Mouse (Mus musculus): Measurements from ENCODE around the gene Ano1. TPM values are rescaled to one million over a fixed set of nuclear protein-coding genes. Genes with fewer than 3 reads are reported as not detected.
A peak's percentile ranks its signal among the peaks of the same experiment; 100 is the strongest.

Ano1 gene
- polyA plus RNA-seq, 1 experiment from 2014 or later = 7.5 TPM

DNA sequence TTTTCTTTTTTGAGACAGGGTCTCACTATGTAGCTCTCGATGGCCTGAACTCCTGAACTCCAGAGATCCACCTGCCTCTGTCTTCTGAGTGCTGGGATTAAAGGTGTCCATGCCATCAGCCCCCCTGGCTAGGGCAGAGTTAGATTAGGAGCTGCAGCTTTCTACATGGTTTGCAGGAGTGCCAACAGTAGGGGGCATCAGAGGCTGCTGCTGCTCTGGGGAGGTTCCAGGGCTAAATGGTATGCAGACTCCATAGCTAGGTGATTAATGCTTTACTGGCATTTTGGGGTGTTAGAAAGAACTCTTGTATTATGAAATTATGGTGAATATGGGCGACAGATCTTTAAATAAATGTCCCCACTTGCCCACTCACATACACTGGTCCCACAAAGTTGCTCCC is 164.5 kb downstream of the Ano1 start:
- H3K4me1 ChIP-seq = peaks cover 12% of the 10 kb centered on the region
- H3K9me3 ChIP-seq (replicated peaks) = no peaks in the 10 kb centered on the region
- WGBS = 42% methylated on average over 2 of the region's 2 CpGs
- H3K27me3 ChIP-seq = peaks cover 7% of the 10 kb centered on the region
- no peak overlapping the region for H3K4me3 ChIP-seq
- no peak for ATAC-seq (ENCODE audit: low FRiP score)
- no peak overlapping the region for H3K27ac ChIP-seq
- H3K4me2 ChIP-seq (replicated peaks) = no peak overlapping the region
- H3K36me3 ChIP-seq = no peaks in the 10 kb centered on the region
- H3K9ac ChIP-seq = no peak overlapping the region

DNA sequence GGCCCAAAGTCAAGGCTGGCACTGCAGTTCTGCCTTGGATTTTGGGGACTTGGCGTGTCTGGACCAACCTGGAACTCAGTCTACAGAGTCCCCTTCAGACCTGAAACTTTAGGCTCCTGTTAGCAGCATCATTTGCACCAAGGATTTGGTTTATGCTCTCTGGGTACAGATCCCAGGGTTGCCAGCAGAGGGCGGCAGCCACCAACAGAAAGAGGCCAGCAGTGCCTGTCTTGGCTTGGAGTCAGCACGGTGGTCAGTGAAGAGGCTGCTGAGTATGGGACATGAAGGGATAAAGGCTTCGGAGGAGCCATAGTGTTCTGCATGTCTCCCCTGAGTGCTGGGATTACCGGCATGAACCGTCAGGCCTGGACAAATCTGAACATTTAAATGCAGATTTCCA is 166.1 kb downstream of the Ano1 start:
- Histone ChIP-seq H3K4me1 (peaks cover 19% of the 10 kb centered on the region), H3K36me3 (no peaks in the 10 kb centered on the region; the same call in 1 of the 2 replicates), H3K9ac (no peak overlapping the region), H3K4me3 (no peak overlapping the region), H3K27ac (no peak overlapping the region), H3K4me2 (replicated peaks) (no peak overlapping the region), H3K27me3 (peaks cover 7% of the 10 kb centered on the region), H3K9me3 (replicated peaks) (no peaks in the 10 kb centered on the region)
- ATAC-seq (ENCODE audit: low FRiP score) = no peak
- WGBS = 15% methylated on average over 6 of the region's 6 CpGs

DNA sequence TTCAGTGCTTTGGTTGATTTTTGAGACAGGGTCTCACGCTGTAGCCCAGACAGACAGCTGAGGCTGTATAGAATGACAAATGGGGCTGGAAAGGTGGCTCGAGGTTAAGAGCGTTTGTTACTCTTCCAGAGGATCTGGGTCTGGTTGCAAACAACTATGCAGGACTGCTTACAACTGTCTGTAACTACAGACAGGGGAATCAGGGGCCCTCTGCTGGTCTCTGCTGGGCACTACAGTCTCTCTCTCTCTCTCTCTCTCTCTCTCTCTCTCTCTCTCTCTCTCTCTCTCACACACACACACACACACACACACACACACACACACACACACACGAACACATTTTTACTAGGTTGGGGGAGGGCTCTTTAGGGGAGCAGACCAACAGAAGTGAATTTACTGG is 168.2 kb downstream of the Ano1 start:
- no peak overlapping the region for H3K4me2 ChIP-seq (replicated peaks)
- peaks cover 18% of the 10 kb centered on the region for H3K4me1 ChIP-seq
- ATAC-seq (ENCODE audit: low FRiP score) = no peak
- 8% methylated on average over 4 of the region's 4 CpGs for WGBS
- H3K36me3 ChIP-seq = peaks cover 19% of the 10 kb centered on the region
- H3K4me3 ChIP-seq = no peak overlapping the region
- no peaks in the 10 kb centered on the region for H3K9me3 ChIP-seq (replicated peaks)
- H3K27me3 ChIP-seq = peaks cover 7% of the 10 kb centered on the region
- H3K9ac ChIP-seq = no peak overlapping the region
- no peak overlapping the region for H3K27ac ChIP-seq

DNA sequence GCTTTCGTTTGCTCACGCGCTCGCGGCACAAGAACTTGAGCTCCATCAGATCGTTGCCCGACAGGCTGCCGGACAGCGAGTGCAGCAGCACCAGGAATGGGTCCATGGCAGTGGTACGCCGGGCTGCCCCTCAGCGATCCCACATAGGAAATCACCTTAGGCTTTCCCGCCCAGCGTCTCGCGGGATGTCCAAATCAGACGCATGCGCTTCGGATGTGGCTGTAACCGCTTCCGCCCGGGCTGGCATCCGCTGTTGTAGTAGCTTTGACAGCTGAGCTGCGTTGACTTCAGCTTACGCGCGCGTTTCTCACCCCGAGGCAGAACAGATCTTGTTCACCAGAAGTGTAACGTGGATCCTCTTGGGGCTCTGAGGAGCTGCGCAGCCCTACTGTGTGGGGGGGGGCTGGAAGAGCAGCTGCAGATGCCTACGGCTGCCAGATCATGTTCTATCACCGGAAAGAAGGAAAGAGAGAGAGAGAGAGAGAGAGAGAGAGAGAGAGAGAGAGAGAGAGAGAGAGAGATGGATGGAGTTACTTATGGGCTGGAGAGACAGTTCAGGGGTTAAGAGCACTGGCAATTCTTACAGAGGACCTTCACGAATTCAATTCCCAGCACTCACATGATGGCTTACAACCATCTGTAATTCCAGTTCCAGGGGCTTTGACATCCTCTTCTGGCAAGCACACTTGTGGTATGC is 169.3 kb downstream of the Ano1 start, which contains the start of gene Fadd:
TSS of gene Fadd (minus strand) at position 180 of the 697 bp plus-strand sequence.
- H3K36me3 ChIP-seq = peaks cover 19% of the 10 kb centered on the region

DNA sequence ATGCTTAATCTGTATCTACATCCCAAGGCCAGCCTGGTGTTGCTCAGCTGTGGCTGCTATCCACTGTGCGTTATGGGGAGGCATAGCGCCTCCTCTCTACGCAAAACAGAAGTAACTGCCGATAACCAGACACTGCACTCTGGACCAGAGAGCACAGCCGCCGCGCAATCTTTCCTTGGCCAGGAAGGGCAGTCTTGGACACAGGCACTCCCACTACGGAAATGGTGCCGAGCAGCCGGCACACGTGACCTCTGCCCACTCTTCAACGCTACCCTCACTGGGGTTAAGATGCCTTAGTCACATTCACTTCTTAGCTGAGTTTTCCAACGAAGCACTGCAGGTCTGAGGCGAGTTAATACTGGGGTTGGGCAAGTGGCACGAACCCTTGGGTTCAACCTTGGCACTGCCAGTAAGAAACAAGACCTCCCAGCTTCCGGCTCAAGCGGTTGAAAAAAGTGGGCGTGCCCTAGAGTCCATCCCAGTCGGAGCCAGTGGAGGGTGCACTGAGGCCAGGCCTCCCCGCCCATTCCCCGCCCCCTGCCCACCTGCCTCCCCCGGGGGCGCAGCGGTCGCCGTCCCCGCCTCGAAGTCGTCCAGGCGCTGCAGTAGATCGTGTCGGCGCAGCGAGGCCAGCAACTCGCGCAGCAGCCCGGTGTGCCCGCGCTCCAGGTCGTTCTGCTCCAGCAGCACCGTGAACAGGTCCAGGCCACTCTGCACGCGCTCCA is 170.1 kb downstream of the Ano1 start:
- peak; percentile 90 for ATAC-seq (ENCODE audit: low FRiP score)
- WGBS = 2% methylated on average over 43 of the region's 43 CpGs

More for the DNA sequence above, 169.3 kb downstream of the Ano1 start, which contains the start of gene Fadd:
- H3K4me2 ChIP-seq (replicated peaks) = peak within 1 kb of the TSS; percentile 76
- H3K9ac ChIP-seq = peak within 1 kb of the TSS; percentile 86
- peaks cover 7% of the 10 kb centered on the region for H3K27me3 ChIP-seq
- H3K4me1 ChIP-seq = peaks cover 18% of the 10 kb centered on the region
- peak; percentile 87 for ATAC-seq (ENCODE audit: low FRiP score)
- 1% methylated on average over 34 of the region's 34 CpGs for WGBS
- H3K27ac ChIP-seq = peak within 1 kb of the TSS; percentile 87
- H3K9me3 ChIP-seq (replicated peaks) = no peaks in the 10 kb centered on the region
- peak within 1 kb of the TSS; percentile 78 for H3K4me3 ChIP-seq

DNA sequence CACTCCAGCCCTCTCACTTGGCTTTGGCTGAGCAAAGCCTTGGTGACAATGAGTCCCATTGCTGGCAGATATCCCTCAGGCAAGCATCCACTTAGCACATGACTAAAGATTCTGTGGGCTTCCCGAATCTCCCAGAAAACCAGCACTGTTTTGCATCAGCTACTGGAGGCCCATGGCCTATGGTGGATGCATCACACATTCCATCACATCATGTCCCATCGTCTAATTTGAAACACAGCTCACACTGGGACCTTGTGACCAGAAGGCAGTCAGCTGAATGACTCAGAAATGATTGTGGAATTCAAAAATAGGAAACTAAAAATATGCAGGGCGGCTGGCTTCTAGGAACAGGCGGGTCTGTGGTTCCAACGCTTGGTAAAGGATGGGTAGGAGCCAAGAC is 173.9 kb downstream of the Ano1 start:
- Histone ChIP-seq H3K4me2 (replicated peaks) (no peak overlapping the region), H3K27ac (no peak overlapping the region), H3K9ac (no peak overlapping the region), H3K4me1 (peaks cover 12% of the 10 kb centered on the region), H3K27me3 (no peaks in the 10 kb centered on the region), H3K36me3 (peaks cover 19% of the 10 kb centered on the region), H3K9me3 (replicated peaks) (no peaks in the 10 kb centered on the region), H3K4me3 (no peak overlapping the region)
- ATAC-seq (ENCODE audit: low FRiP score) = no peak
- WGBS = 94% methylated on average over 5 of the region's 5 CpGs

More for the DNA sequence above, 170.1 kb downstream of the Ano1 start:
- Histone ChIP-seq H3K36me3 (peaks cover 19% of the 10 kb centered on the region), H3K9ac (peak overlapping the region; percentile 86), H3K27me3 (peaks cover 7% of the 10 kb centered on the region), H3K4me2 (replicated peaks) (peak overlapping the region; percentile 76), H3K9me3 (replicated peaks) (no peaks in the 10 kb centered on the region), H3K4me3 (peak overlapping the region; percentile 78), H3K27ac (peak overlapping the region; percentile 87), H3K4me1 (peaks cover 18% of the 10 kb centered on the region)

DNA sequence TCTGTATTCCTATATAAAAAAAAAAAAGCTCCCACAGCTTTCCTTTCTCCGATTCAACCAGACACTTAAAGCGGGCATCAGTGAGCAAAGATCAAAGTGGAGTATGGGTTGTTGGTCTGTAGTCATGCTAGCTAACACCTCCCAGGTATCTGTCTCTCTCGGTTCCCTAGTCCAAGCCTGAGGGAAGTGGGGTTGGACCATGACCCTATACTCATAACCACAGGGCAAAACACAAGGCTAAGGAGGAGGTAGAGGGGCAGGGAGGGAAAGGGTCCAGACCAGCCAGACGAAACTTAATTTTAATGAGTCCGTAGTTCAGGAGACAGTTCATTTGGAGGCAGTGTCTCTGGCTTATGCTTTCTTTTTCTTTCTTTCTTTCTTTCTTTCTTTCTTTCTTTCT is 179.5 kb downstream of the Ano1 start:
- Histone ChIP-seq H3K9me3 (replicated peaks) (no peaks in the 10 kb centered on the region), H3K4me2 (replicated peaks) (no peak overlapping the region), H3K4me3 (no peak overlapping the region), H3K27me3 (no peaks in the 10 kb centered on the region; the same call in 1 of the 2 replicates), H3K9ac (no peak overlapping the region), H3K4me1 (no peaks in the 10 kb centered on the region), H3K27ac (no peak overlapping the region), H3K36me3 (no peaks in the 10 kb centered on the region)
- no peak for ATAC-seq (ENCODE audit: low FRiP score)
- WGBS = 82% methylated on average over 5 of the region's 5 CpGs

DNA sequence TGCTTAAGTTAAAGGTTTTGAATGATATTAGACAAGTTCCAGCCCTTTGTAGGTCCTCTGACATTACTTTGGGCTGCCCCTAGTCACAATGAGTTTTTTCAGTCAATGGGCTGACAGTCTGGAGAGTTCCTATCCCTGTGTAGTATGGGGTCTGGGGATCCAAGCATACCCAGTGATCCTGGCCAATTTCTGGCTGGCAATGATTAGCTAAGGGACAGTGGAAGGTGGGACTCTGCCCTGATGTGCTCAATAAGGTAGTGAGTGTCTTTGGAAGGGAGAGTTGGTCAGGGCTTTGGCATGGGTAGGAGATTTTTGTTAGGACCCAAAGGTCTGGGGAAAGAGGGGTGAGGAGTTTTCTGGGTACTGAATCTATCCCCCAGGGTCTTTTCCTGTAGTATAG is 180.2 kb downstream of the Ano1 start:
- no peaks in the 10 kb centered on the region; the same call in 1 of the 2 replicates for H3K27me3 ChIP-seq
- no peaks in the 10 kb centered on the region for H3K4me1 ChIP-seq
- H3K9ac ChIP-seq = no peak overlapping the region
- H3K9me3 ChIP-seq (replicated peaks) = no peaks in the 10 kb centered on the region
- no peak for ATAC-seq (ENCODE audit: low FRiP score)
- H3K27ac ChIP-seq = no peak overlapping the region
- H3K4me2 ChIP-seq (replicated peaks) = no peak overlapping the region
- H3K36me3 ChIP-seq = no peaks in the 10 kb centered on the region
- H3K4me3 ChIP-seq = no peak overlapping the region

DNA sequence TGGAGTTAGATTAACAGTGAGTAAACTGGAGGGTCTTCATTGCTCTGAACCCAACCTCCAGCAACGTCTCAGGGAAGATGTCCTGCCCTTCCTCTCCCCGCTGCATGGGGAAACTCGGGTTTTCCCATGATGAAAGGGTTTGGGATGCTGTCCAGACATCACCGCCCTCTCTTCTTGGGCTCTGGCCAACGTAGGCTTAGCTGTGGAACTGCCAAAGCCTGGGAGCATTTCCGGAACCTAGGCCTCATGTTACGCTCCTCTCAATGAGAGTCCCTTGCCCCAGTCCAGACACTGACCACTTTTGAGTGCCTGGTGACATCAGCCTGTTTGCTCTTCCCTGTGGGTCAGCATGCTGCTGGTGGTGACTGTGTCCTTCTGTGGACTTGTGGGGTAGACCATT is 182.3 kb downstream of the Ano1 start:
- ATAC-seq (ENCODE audit: low FRiP score) = no peak
- no peak overlapping the region for H3K4me2 ChIP-seq (replicated peaks)
- peaks cover 2% of the 10 kb centered on the region; the same call in 1 of the 2 replicates for H3K27me3 ChIP-seq
- H3K4me1 ChIP-seq = no peaks in the 10 kb centered on the region
- H3K4me3 ChIP-seq = no peak overlapping the region
- no peaks in the 10 kb centered on the region for H3K36me3 ChIP-seq
- no peaks in the 10 kb centered on the region for H3K9me3 ChIP-seq (replicated peaks)
- 81% methylated on average over 7 of the region's 7 CpGs for WGBS
- H3K27ac ChIP-seq = no peak overlapping the region
- H3K9ac ChIP-seq = no peak overlapping the region

DNA sequence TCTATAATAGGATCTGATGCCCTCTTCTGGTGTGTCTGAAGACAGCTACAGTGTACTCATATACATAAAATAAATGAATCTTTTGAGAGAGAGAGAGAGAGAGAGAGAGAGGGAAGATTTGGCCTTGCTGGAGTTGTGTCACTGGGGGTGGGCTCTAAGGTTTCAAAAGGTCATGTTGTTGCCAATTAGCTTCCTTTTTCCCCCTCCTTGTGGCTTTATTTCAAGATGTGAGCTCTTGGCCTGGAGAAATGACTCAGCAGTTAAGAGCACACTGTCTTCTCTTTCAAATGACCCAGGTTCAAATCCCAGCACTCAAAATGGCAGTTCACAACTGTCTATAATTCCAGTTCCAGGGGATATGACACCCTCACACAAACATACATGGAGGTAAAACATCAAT is 183.7 kb downstream of the Ano1 start:
- Histone ChIP-seq H3K9me3 (replicated peaks) (no peaks in the 10 kb centered on the region), H3K36me3 (no peaks in the 10 kb centered on the region), H3K4me2 (replicated peaks) (no peak overlapping the region), H3K4me3 (no peak overlapping the region), H3K27ac (no peak overlapping the region), H3K4me1 (no peaks in the 10 kb centered on the region), H3K9ac (no peak overlapping the region), H3K27me3 (peaks cover 11% of the 10 kb centered on the region; the same call in 1 of the 2 replicates)
- ATAC-seq (ENCODE audit: low FRiP score) = no peak

DNA sequence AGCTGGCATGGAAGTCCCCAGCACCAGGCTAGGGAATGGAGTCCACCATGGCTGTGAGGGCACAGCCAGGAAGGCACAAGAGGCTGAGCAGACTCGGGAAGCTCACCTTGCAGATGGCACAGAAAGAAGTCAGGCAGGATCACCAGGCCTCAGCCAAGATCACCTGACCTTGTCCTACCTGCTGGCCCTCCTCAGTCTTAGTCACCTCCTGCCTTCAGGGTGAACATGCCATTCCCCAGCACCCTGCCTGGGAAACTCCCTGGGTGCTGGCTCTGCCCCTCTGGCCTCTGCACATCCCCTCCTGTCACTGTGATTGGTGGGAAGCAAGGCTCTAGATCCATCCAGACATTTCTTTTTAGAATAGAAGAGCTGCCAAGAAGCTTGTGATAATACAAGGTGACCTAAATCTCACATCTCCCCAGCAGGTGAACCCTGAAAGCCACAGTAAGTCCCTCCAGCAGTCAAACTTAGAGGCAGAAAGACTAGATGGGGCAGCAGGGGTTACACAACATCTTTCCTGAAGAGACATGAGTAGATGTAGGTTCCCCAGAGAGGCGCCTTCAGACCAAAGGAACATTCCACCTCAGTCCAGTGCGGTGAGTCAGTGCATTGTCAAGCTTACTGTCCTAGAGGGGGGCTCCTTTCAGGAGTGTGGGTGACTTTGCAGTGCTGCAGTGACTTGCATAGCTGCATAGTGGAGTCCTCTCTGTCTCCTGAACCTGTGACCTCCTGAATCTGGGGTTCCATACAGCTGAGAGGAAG is 184.7 kb downstream of the Ano1 start:
- no peak overlapping the region for H3K9ac ChIP-seq
- peaks cover 11% of the 10 kb centered on the region; the same call in 1 of the 2 replicates for H3K27me3 ChIP-seq
- H3K36me3 ChIP-seq = no peaks in the 10 kb centered on the region
- no peak overlapping the region for H3K4me3 ChIP-seq
- ATAC-seq (ENCODE audit: low FRiP score) = no peak
- H3K4me2 ChIP-seq (replicated peaks) = no peak overlapping the region
- H3K9me3 ChIP-seq (replicated peaks) = no peaks in the 10 kb centered on the region
- no peaks in the 10 kb centered on the region for H3K4me1 ChIP-seq
- H3K27ac ChIP-seq = no peak overlapping the region
- 64% methylated on average over 3 of the region's 3 CpGs for WGBS

DNA sequence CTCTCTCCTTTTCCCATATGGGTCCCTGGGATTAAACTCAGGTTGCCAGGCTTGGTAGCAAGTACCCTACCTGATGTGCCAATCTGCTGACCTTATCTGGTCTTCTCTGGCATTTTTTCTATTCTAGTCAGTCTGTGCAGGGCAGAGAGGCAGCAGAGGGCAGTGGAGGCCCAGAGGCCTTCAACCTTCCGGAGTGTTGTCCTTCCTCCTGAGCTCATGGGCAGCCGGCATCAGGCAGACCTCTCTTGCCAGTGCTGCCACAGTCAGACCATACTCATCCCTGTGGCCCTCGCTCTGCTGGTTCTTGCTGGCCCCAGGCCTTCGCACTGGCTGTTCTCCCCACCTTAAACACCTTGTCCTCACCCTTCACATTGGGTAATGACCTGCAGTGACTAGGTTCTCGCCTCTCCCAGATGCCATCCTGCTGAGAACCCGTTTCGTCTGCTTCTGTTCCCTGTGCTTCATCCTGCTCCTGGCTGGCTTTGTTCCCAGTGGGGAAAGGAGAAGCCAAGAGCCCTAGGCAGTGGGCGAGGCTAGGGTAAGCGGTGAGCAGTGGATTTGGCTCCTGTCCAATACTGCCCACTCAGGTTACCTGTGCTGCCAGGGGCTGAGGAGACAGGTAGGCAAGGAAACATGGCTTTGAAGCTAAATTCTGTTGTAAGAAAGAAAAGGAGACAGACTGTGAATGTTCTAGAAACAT is 188.2 kb downstream of the Ano1 start:
- Histone ChIP-seq H3K9ac (no peak overlapping the region), H3K4me1 (no peaks in the 10 kb centered on the region), H3K9me3 (replicated peaks) (no peaks in the 10 kb centered on the region), H3K27me3 (peaks cover 11% of the 10 kb centered on the region; the same call in 1 of the 2 replicates), H3K27ac (no peak overlapping the region), H3K36me3 (no peaks in the 10 kb centered on the region), H3K4me3 (no peak overlapping the region), H3K4me2 (replicated peaks) (no peak overlapping the region)
- ATAC-seq (ENCODE audit: low FRiP score) = no peak
- 67% methylated on average over 9 of the region's 9 CpGs for WGBS

All from hindbrain, embryonic 12.5 days (tissue).